Mouse (Mus musculus) megakaryocyte, embryonic 14.5 days (primary cell): ENCODE data around the gene Adi1. TPM values are rescaled to one million over a fixed set of nuclear protein-coding genes. Genes with fewer than 3 reads are reported as not detected.

Experiments
- H3K27me3 ChIP-seq: replicated peaks from 2 replicates; pipeline ENCODE3; 2012; ENCODE audit warnings: inconsistent platforms
- H3K36me3 ChIP-seq: replicated peaks from 2 replicates; pipeline ENCODE3; 2012; ENCODE audit warnings: low read length, inconsistent platforms, mixed read lengths
- H3K4me1 ChIP-seq: 2 replicates; pipeline ENCODE4 v1.6.1; 2012; ENCODE audit warnings: inconsistent platforms
- H3K4me3 ChIP-seq: replicated peaks from 2 replicates; pipeline ENCODE3; 2012; ENCODE audit warnings: moderate library complexity, mild to moderate bottlenecking, inconsistent platforms
- H3K9me3 ChIP-seq: 2 replicates; pipeline ENCODE4 v1.6.1; 2012; ENCODE audit warnings: inconsistent platforms
- FLI1 ChIP-seq: IDR thresholded peaks from 2 replicates; pipeline ENCODE4 v1.6.1; 2012; ENCODE audit warnings: low read length, inconsistent platforms, mixed read lengths
- GATA1 ChIP-seq: IDR thresholded peaks from 3 replicates; pipeline ENCODE4 v1.6.1; 2012; ENCODE audit warnings: mixed read lengths, low read length, inconsistent platforms, borderline replicate concordance
- polyA plus RNA-seq: library from polyadenylated mRNA; stranded (reverse); fragments of >175 nt; gene quantifications from 2 replicates; pipeline ENCODE4 v1.2.3, GENCODE M21; 2012; ENCODE audit warnings: low replicate concordance; ENCODE audit not compliant: insufficient read depth

Gene Adi1
- polyA plus RNA-seq, 1 experiment: 5.1 TPM

DNA sequence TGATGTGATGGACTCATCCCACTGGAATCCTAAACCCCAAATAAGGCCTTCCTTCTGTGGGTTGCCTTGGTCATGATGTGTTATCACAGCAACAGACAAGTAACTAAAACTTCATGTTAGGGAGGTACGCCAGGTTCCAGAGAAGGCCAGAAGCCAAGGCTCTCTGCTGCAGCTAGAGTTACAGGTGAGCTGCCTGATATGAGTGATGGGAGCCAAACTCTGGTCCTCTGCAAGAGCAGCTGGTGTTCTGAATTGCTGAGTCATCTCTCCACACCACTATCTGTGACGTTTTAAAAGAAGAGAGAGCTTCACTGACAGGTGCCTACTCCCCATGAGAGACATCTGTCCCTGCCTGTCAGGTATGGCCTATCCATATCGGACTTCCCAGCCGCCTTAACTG, 12.4 kb upstream of the Adi1 start:
- peaks cover 44% of the 10 kb centered on the region for H3K36me3 ChIP-seq
- TF ChIP-seq GATA1: no peak
- TF ChIP-seq FLI1: no peak
- peaks cover 6% of the 10 kb centered on the region for H3K27me3 ChIP-seq
- no peak overlapping the region for H3K4me3 ChIP-seq
- no peaks in the 10 kb centered on the region for H3K9me3 ChIP-seq
- peaks cover 7% of the 10 kb centered on the region for H3K4me1 ChIP-seq

DNA sequence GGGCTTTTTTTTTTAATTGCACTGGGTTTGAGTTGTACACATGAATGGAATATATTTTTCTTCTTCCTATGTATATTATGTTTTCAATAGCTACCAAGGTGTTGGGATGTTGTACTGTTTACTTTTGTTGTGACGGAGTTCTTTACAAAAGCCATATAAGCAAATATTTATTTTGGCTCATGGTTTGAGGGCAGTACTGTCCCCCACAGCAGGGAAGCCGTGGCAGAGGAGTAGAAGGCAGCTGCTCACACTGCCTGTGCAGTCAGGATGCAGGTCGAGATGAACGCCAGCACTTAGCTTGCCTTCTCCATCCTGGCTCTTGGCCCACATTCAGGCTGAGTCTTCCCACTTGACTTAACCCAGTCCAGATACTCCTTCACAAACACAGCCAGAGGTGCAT, 8.3 kb upstream of the Adi1 start:
- Histone ChIP-seq H3K9me3 (no peaks in the 10 kb centered on the region), H3K36me3 (peaks cover 7% of the 10 kb centered on the region), H3K27me3 (peaks cover 6% of the 10 kb centered on the region), H3K4me3 (peak overlapping the region; percentile 9), H3K4me1 (peaks cover 8% of the 10 kb centered on the region)
- TF ChIP-seq GATA1: no peak
- no peak for TF ChIP-seq FLI1

DNA sequence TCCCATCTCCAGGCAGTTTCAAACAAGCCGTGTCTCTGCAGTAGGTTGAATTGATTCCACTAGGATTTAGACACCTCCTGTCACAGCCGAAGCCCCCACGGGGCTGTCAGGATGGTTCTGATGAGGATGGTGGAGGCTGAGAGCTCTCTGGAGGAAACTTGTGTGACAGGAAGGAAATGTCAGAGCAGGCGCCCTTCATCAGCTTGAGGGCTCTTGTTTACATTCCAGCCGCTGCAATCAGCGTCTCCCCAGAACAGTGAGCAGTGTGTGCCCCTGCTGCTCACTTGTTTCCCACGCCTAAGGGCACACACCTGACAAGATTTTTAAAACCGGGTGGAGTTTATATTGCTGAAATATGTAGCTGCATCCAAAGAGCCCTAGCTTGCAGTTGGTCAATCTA, 7.7 kb upstream of the Adi1 start:
- Histone ChIP-seq H3K4me1 (peaks cover 8% of the 10 kb centered on the region), H3K27me3 (peaks cover 6% of the 10 kb centered on the region), H3K4me3 (no peak overlapping the region), H3K36me3 (peaks cover 4% of the 10 kb centered on the region), H3K9me3 (no peaks in the 10 kb centered on the region)
- TF ChIP-seq GATA1 (no peak), FLI1 (no peak)

DNA sequence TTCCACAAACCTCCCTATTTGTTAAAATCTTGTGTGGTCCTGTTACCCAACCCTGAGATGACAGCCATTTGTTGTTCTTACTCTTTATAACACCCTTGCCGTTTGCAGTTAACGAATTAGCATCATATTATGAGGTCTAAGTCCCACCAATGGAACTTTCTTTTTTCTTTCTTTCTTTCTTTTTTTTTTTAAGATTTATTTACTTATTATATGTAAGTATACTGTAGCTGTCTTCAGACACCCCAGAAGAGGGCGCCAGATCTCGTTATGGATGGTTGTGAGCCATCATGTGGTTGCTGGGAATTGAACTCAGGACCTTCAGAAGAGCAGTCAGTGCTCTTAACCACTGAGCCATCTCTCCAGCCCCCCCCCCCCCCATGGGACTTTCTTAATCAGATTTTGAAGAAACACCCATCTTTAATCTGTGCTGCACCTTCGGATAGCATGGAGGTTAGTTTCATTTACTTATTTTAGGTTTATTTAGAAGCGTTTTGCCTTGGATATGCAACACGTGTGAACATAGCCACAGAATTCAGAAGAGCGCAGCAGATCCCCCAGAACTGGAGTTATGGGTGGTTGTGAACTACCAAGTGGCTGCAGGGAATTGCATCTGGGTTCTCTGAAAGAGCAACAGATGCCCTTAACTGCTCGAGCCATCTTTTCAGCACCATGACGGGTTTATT, 852 bp upstream of the Adi1 start:
- H3K27me3 ChIP-seq: no peaks in the 10 kb centered on the region
- H3K36me3 ChIP-seq: peaks cover 18% of the 10 kb centered on the region
- peaks cover 18% of the 10 kb centered on the region for H3K4me1 ChIP-seq
- TF ChIP-seq GATA1 (no peak), FLI1 (no peak)
- no peaks in the 10 kb centered on the region for H3K9me3 ChIP-seq
- H3K4me3 ChIP-seq: peak overlapping the region; percentile 96

DNA sequence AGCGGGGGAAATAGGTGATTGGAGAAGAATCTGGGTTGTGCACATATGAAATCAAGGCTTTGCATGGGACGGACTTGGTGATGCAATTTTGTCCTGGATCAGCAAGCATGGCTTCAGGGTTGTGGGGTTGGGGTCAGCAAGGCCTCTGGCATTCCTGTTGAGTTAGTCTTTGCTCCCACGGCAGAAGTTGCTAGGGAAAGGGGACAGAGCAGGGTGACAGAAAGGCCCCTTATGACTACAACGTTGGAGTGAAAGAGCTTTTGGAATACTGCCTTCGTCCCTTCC, 836 bp downstream of the Adi1 start:
- H3K36me3 ChIP-seq: peaks cover 35% of the 10 kb centered on the region
- no peaks in the 10 kb centered on the region for H3K9me3 ChIP-seq
- H3K4me3 ChIP-seq: peak overlapping the region; percentile 96
- TF ChIP-seq GATA1 (no peak), FLI1 (no peak)
- no peaks in the 10 kb centered on the region for H3K27me3 ChIP-seq
- peaks cover 18% of the 10 kb centered on the region for H3K4me1 ChIP-seq

DNA sequence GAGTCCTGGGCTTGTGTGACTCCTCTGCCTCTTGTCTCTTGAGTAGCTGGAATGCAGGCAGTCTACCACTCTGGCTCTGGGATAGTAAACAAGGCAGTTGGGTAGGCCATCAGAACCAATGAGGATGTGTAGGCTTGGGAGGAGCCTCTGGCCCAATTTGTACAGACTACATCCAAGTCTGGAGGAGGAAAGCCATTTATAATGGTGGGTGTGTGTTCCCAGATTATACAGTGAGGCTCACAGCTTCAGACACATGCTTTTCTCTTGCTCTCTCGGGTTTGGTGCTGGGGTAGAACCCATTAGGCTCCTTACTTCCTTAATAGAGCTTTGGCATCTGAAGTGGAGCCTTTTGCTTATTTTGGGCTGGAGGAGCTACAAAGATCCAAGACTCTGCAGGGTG, 9.6 kb downstream of the Adi1 start:
- Histone ChIP-seq H3K4me1 (peaks cover 8% of the 10 kb centered on the region), H3K27me3 (no peaks in the 10 kb centered on the region), H3K4me3 (no peak overlapping the region), H3K36me3 (peaks cover 63% of the 10 kb centered on the region), H3K9me3 (no peaks in the 10 kb centered on the region)
- TF ChIP-seq FLI1: no peak
- no peak for TF ChIP-seq GATA1

DNA sequence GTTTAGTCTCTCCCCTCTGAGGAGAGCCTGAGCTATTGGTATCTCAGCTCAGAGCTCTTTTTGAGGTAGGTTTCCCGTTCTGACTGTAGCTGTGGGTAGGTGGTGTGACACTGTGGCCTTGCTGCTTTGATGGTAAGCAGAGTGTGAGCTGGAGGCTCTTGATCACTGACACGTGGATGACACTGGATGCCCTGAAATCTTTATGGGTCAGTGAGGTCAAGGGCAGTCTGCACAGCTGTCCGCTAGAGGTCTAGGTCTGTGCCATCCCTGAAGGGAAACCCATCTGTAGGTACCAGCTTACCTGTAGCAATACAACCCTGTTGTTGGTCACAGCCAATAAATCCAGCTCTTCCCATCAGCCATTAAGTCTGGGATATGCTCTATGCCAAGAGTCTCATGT, 10.7 kb downstream of the Adi1 start:
- H3K9me3 ChIP-seq: no peaks in the 10 kb centered on the region
- TF ChIP-seq FLI1 (no peak), GATA1 (no peak)
- H3K4me1 ChIP-seq: peaks cover 8% of the 10 kb centered on the region
- no peaks in the 10 kb centered on the region for H3K27me3 ChIP-seq
- H3K36me3 ChIP-seq: peaks cover 63% of the 10 kb centered on the region
- no peak overlapping the region for H3K4me3 ChIP-seq

DNA sequence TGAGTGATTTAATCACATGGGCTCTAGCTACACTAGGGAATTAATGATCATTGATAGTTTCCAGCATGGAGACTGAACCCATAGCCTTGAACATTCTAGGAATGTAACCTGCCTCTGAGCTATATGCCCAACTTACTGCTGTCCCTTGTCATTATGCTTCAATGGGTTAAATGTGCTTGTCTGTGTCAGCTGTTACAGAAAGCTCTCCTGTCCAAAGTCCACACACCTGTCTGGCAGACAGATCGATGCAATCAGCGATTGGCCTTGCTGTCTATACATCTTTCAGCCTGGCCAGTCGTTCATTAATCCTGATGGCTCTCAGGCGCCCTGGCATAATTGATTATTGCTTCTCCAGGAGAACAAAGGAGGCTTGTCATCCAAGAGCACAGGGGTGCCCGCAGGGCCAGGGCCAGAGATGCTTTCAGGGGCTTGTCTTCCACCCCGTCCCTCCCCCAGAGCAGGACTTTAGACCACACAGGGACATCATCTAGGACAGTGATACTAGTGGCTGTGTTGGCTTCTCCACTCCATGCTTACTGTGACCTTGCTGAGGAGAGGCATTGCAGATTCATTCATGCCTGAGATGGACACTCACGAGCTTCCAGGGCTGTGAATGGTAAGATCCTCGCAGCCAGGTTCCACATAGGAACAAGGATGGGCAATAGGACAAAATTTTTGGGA, 11.3 kb downstream of the Adi1 start:
- H3K36me3 ChIP-seq: peaks cover 63% of the 10 kb centered on the region
- no peak for TF ChIP-seq FLI1
- no peak for TF ChIP-seq GATA1

DNA sequence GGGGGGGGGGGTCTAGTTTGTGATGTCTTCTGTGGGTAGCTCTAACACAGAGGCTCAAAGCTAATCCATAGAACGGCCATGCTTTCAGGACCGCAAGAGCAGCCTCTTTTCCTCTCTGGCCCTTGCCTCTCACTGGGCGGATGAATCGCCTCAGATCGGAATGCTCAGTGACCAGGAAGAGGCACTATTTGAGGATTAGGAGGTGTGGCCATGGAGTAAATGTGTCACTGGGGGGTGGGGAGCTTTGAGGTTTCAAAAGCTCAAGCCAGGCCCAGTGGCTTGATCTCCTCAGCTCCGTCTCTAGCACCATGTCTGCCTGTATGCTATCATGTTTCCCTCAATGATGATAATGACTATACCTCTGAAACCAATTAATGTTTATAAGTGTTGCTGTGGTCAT, 14.0 kb downstream of the Adi1 start:
- Histone ChIP-seq H3K36me3 (peaks cover 77% of the 10 kb centered on the region), H3K27me3 (no peaks in the 10 kb centered on the region), H3K9me3 (no peaks in the 10 kb centered on the region), H3K4me3 (no peak overlapping the region), H3K4me1 (peaks cover 14% of the 10 kb centered on the region)
- TF ChIP-seq FLI1 (no peak), GATA1 (no peak)

More for the DNA sequence above, 11.3 kb downstream of the Adi1 start:
- H3K4me1 ChIP-seq: peaks cover 8% of the 10 kb centered on the region
- no peaks in the 10 kb centered on the region for H3K27me3 ChIP-seq
- no peak overlapping the region for H3K4me3 ChIP-seq
- H3K9me3 ChIP-seq: no peaks in the 10 kb centered on the region

DNA sequence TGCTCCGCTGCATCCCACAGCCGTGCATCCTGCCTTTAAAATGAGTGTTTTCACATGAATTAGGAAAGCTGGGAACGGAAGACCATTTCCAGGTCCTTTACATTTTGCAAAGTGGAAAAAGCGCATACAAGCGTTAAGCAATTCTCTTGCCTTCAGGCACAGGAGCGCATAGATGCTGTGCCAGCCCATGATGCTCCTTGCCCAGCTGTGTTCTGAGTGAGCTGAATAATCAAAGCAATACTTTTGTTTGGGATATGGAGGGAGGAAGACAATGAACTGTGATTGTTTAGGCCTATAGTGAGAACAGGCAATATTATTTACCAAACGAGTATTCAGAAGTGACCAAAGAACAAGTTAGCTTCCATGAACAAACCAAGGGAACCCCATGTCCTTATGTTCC, 15.7 kb downstream of the Adi1 start:
- Histone ChIP-seq H3K4me3 (no peak overlapping the region), H3K4me1 (peaks cover 23% of the 10 kb centered on the region), H3K36me3 (peaks cover 86% of the 10 kb centered on the region), H3K27me3 (no peaks in the 10 kb centered on the region), H3K9me3 (no peaks in the 10 kb centered on the region)
- TF ChIP-seq FLI1 (no peak), GATA1 (no peak)
